Mouse (Mus musculus) myocyte (in vitro differentiated cells): ENCODE data around the gene Zscan12. TPM values are rescaled to one million over a fixed set of nuclear protein-coding genes. Genes with fewer than 3 reads are reported as not detected.

Source experiments
- H3K27me3 ChIP-seq: one replicate; pipeline ENCODE4 v1.6.1; 2011; ENCODE audit not compliant: control insufficient read depth, insufficient read depth, insufficient read length
- H3K36me3 ChIP-seq: one replicate; pipeline ENCODE4 v1.6.1; 2011; ENCODE audit not compliant: control insufficient read depth, insufficient read depth
- H3K4me2 ChIP-seq: one replicate; pipeline ENCODE4 v1.6.1; 2011; ENCODE audit warnings: low read depth, control low read depth
- H3K4me3 ChIP-seq: one replicate; pipeline ENCODE4 v1.5.1; 2011; ENCODE audit warnings: mild to moderate bottlenecking, control low read depth, moderate library complexity
- H3K79me2 ChIP-seq: one replicate; pipeline ENCODE4 v1.6.1; 2011; ENCODE audit not compliant: control insufficient read depth, insufficient read depth
- H3ac ChIP-seq: one replicate; pipeline ENCODE4 v1.6.1; 2011; ENCODE audit not compliant: control insufficient read depth, insufficient read length
- CEBPB ChIP-seq: IDR thresholded peaks from 2 replicates; pipeline ENCODE4 v1.6.1; 2011; ENCODE audit warnings: mild to moderate bottlenecking, moderate library complexity; ENCODE audit not compliant: poor library complexity, insufficient read depth, severe bottlenecking
- E2F4 ChIP-seq: IDR thresholded peaks from one replicate; pipeline ENCODE4 v1.6.1; 2011; ENCODE audit warnings: mild to moderate bottlenecking, control low read depth, moderate library complexity; ENCODE audit not compliant: insufficient read depth
- MAX ChIP-seq: IDR thresholded peaks from one replicate; pipeline ENCODE4 v1.6.1; 2011; ENCODE audit warnings: low read depth, mild to moderate bottlenecking, control low read depth
- MYOD1 ChIP-seq, 3 experiments: IDR thresholded peaks; one replicate each; pipeline ENCODE4 v1.6.1; 2011; ENCODE audit warnings: control low read depth in 2 of 3, low read depth in 2 of 3, mild to moderate bottlenecking in 2 of 3, moderate library complexity in 1 of 3; ENCODE audit not compliant: insufficient read length in 2 of 3, control insufficient read depth in 1 of 3
- MYOG ChIP-seq, 3 experiments: IDR thresholded peaks; one replicate each; pipeline ENCODE4 v1.6.1; 2011; ENCODE audit warnings: control low read depth in 2 of 3, low read depth in 2 of 3, mild to moderate bottlenecking in 2 of 3; ENCODE audit not compliant: insufficient read length in 2 of 3, control insufficient read depth in 1 of 3, insufficient read depth in 1 of 3
- POLR2A ChIP-seq: IDR thresholded peaks from one replicate; pipeline ENCODE4 v1.6.1; 2011; ENCODE audit warnings: low read depth, mild to moderate bottlenecking, control low read depth, moderate library complexity; ENCODE audit not compliant: insufficient read length
- POLR2AphosphoS2 ChIP-seq: IDR thresholded peaks from one replicate; pipeline ENCODE4 v1.6.1; 2011; ENCODE audit warnings: low read depth, control low read depth; ENCODE audit not compliant: insufficient read length
- REST ChIP-seq: IDR thresholded peaks from one replicate; pipeline ENCODE4 v1.6.1; 2011; ENCODE audit warnings: mild to moderate bottlenecking, control low read depth, moderate library complexity; ENCODE audit not compliant: insufficient read depth, insufficient read length
- SRF ChIP-seq: IDR thresholded peaks from one replicate; pipeline ENCODE4 v1.6.1; 2011; ENCODE audit warnings: low read depth; ENCODE audit not compliant: control insufficient read depth, insufficient read length
- TCF12 ChIP-seq: IDR thresholded peaks from one replicate; pipeline ENCODE4 v1.6.1; 2011; ENCODE audit warnings: mild to moderate bottlenecking, control low read depth; ENCODE audit not compliant: poor library complexity, insufficient read depth, severe bottlenecking
- TCF3 ChIP-seq: IDR thresholded peaks from one replicate; pipeline ENCODE4 v1.6.1; 2011; ENCODE audit warnings: low read depth, control low read depth; ENCODE audit not compliant: insufficient read length
- USF1 ChIP-seq: IDR thresholded peaks from one replicate; pipeline ENCODE4 v1.6.1; 2011; ENCODE audit warnings: low read depth, mild to moderate bottlenecking, control low read depth, moderate library complexity
- polyA plus RNA-seq: library from polyadenylated mRNA; unstranded; fragments of >200 nt; fragmentation: generic; extraction: Trizol; gene quantifications from one replicate; pipeline ENCODE4 v1.2.1, GENCODE M21; 2012; ENCODE audit warnings: missing spikeins

The Zscan12 gene
- polyA plus RNA-seq, 1 experiment: 2.8 TPM

DNA sequence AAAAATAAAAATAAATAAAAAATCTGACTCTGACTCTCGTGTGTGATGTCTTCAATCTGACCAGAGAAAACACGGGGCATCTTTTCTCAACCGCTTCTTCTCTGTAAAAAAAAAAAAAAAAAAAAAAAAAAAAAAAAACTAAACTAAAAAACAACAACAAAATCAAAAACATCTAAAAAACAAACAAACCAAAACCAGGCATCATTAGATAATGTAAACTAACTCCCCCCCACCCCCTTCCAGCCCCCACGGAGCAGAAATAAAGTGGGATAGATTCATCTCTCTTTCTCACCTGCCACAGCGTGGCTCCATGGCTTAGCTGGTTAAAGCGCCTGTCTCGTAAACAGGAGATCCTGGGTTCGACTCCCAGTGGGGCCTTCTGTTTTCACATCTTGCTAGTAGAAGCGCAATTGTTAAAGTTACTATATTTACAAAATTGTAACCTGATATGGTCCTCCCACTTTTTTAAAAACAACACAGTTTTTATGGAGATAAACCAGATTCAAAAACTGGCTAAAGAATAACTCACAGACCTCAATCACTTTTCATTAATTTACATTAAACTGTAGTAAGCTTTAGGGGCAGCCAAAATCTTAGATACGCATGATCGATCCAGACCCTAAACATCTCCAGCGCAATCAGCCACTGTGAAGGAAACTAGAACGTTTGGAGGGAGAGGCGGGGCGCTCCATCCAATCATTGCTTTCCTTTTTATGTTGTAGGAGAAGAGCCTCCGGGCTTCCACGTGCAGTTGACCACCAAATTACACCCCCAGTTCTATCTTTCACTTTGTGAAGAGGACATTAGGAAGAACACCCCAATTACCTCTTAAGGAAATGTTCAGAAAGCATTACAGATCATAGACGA is 39.9 kb upstream of the Zscan12 start:
- H3K27me3 ChIP-seq: no peaks in the 10 kb centered on the region
- H3K36me3 ChIP-seq: no peaks in the 10 kb centered on the region
- no peaks in the 10 kb centered on the region for H3K79me2 ChIP-seq
- no peak overlapping the region for H3K4me3 ChIP-seq
- no peak overlapping the region for H3ac ChIP-seq
- no peak overlapping the region for H3K4me2 ChIP-seq
- TF ChIP-seq USF1 (no peak), SRF (no peak), MYOD1 (IDR thresholded peaks at IDR 0.05; ENCODE audit: control insufficient read depth in 1 of 3, insufficient read length in 2 of 3, low read depth in 2 of 3) (no peak), TCF3 (no peak), E2F4 (no peak), TCF12 (no peak), MYOG (IDR thresholded peaks at IDR 0.05; ENCODE audit: control insufficient read depth in 1 of 3, insufficient read depth in 1 of 3, insufficient read length in 2 of 3, low read depth in 2 of 3) (no peak), MAX (no peak), CEBPB (no peak), REST (no peak), POLR2A (no peak), POLR2AphosphoS2 (no peak)

DNA sequence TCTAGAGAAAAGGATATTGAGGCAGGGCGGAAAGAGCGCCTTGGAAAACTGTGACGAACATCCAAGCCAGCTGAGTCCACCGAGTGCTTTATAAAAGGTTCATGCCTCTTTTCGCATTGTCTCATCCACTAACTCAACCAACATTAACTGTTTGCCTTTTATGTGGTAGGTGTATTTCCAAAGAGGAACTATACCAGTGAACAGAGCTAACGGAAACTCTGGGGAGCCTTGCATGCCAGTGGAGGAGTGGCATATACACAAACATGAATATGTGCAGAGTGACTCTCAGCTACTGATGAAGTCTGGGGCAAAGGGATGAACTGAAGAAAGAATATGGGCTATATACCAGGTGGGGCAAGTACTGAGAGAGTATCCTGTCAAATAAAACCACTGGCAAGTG is 39.2 kb upstream of the Zscan12 start:
- Histone ChIP-seq H3K4me3 (no peak overlapping the region), H3K79me2 (no peaks in the 10 kb centered on the region), H3K27me3 (no peaks in the 10 kb centered on the region), H3ac (no peak overlapping the region), H3K36me3 (no peaks in the 10 kb centered on the region), H3K4me2 (no peak overlapping the region)
- no peak for TF ChIP-seq POLR2A
- TF ChIP-seq E2F4: no peak
- TF ChIP-seq MYOD1 (IDR thresholded peaks at IDR 0.05; ENCODE audit: control insufficient read depth in 1 of 3, insufficient read length in 2 of 3, low read depth in 2 of 3): no peak
- TF ChIP-seq TCF12: no peak
- TF ChIP-seq REST: no peak
- TF ChIP-seq POLR2AphosphoS2: no peak

DNA sequence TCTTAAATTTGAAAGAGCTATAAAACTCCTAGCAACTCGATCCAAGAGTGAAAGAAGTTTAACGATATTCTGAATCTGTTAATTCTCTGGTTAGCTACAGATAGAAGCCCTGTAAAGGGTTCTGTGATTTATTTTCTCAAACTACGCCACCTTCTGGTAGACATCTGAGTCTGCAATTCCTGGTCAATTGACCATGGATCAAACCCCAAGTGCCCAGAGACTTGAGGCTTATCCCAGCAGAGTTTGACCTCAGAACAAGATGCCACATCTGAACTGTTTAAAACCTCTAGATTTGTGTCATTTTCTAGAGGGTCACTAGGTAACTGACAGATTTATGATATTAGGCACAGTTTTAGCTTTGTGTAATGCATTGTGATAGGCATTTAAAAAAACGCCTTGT is 36.4 kb upstream of the Zscan12 start:
- peak overlapping the region; percentile 12 for H3K4me3 ChIP-seq
- peaks cover 3% of the 10 kb centered on the region for H3K27me3 ChIP-seq
- TF ChIP-seq MYOD1 (IDR thresholded peaks at IDR 0.05; ENCODE audit: control insufficient read depth in 1 of 3, insufficient read length in 2 of 3, low read depth in 2 of 3) (no peak), MYOG (IDR thresholded peaks at IDR 0.05; ENCODE audit: control insufficient read depth in 1 of 3, insufficient read depth in 1 of 3, insufficient read length in 2 of 3, low read depth in 2 of 3) (no peak), CEBPB (no peak), E2F4 (no peak), USF1 (no peak), TCF3 (no peak), POLR2A (no peak), SRF (no peak)

GRCm38 (mm10) chr13:21326657-21327211 is 35.9 kb upstream of the Zscan12 start:
- no peak for TF ChIP-seq POLR2A
- no peak for TF ChIP-seq TCF12

More for the DNA sequence above, 36.4 kb upstream of the Zscan12 start:
- Histone ChIP-seq H3K79me2 (no peaks in the 10 kb centered on the region), H3K4me2 (peak overlapping the region; percentile 72), H3K36me3 (no peaks in the 10 kb centered on the region), H3ac (no peak overlapping the region)

DNA sequence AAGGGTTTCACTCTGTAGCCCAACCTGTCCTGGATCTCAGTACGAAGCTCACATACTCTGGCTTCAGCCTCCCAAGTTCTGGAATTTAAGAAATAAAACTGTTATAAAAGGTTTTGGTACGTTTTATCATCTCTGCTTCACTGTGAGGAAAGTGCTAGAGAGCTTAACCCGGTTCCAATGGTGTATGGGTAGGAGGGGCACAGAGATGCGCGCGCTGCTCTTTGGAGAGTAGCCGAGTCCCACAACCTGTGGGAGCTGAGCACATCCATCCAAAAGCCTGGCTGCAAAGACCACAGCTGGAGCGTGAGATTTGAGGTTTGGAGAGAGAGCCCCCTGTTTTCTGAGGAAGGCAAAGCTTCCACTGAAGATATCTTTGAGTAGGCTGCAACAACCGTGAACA is 35.2 kb upstream of the Zscan12 start:
- Histone ChIP-seq H3K4me2 (peak overlapping the region; percentile 72), H3K4me3 (peak overlapping the region; percentile 12), H3K79me2 (no peaks in the 10 kb centered on the region), H3K36me3 (no peaks in the 10 kb centered on the region), H3ac (no peak overlapping the region), H3K27me3 (peaks cover 3% of the 10 kb centered on the region)
- TF ChIP-seq REST (no peak), CEBPB (no peak), MYOG (IDR thresholded peaks at IDR 0.05; ENCODE audit: control insufficient read depth in 1 of 3, insufficient read depth in 1 of 3, insufficient read length in 2 of 3, low read depth in 2 of 3) (no peak), MAX (no peak), USF1 (no peak), POLR2AphosphoS2 (no peak), TCF3 (no peak), MYOD1 (IDR thresholded peaks at IDR 0.05; ENCODE audit: control insufficient read depth in 1 of 3, insufficient read length in 2 of 3, low read depth in 2 of 3) (no peak), SRF (no peak), POLR2A (no peak), TCF12 (no peak), E2F4 (no peak)

More at GRCm38 (mm10) chr13:21326657-21327211, 35.9 kb upstream of the Zscan12 start:
- peaks cover 3% of the 10 kb centered on the region for H3K27me3 ChIP-seq
- peak overlapping the region; percentile 72 for H3K4me2 ChIP-seq
- H3K79me2 ChIP-seq: no peaks in the 10 kb centered on the region
- peak overlapping the region; percentile 12 for H3K4me3 ChIP-seq
- H3K36me3 ChIP-seq: no peaks in the 10 kb centered on the region
- H3ac ChIP-seq: no peak overlapping the region
